Mouse (Mus musculus) heart, adult 2 months (tissue): ENCODE results near the gene Olfr922.

Experiments used
- CTCF ChIP-seq: fragments of 200-600 bp; IDR thresholded peaks from 2 replicates; pipeline ENCODE4 v1.8.1; 2022; ENCODE audit warnings: antibody characterized with exemption, mild to moderate bottlenecking, moderate library complexity
- EP300 ChIP-seq: fragments of 200-500 bp; IDR thresholded peaks from 2 replicates; pipeline ENCODE4 v1.6.1; 2011; ENCODE audit warnings: low read depth, low read length, control low read depth; ENCODE audit not compliant: insufficient read depth
- POLR2A ChIP-seq: fragments of 200-500 bp; IDR thresholded peaks from 2 replicates; pipeline ENCODE4 v1.6.1; 2011; ENCODE audit warnings: mild to moderate bottlenecking, low read depth, low read length, control low read depth; ENCODE audit not compliant: insufficient read depth

DNA sequence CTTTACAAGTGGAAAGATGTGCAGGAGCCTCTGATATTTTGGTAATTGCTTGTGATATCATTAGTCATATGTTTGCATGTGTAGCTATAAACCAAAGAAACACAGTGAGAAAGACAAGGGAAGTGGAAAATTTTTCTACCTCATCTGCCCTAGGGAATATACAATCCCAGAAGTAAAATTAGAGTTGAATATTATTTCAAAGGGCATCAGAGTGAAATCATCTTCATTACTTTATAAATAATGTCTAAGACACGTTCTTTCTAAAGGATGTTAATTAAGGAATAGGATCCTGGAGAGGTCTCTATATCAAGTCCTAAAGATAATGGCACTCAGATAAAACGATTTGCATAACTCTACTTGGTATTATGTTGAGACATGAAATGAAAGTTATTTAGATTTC, at the start of gene Olfr922:
- no peak for TF ChIP-seq CTCF
- TF ChIP-seq EP300 = no peak
- no peak for TF ChIP-seq POLR2A
